Mouse (Mus musculus) embryonic facial prominence, embryonic 15.5 days (tissue): ENCODE data around the gene Oser1. TPM values are rescaled to one million over a fixed set of nuclear protein-coding genes. Genes with fewer than 3 reads are reported as not detected.
A peak's percentile ranks its signal among the peaks of the same experiment; 100 is the strongest.
"Not testable (repeated sequence)": the region's sequence is repeated elsewhere in the genome, so short reads cannot be mapped to it uniquely, and the experiment has no call there.

Source experiments
- ATAC-seq: fragments of 200-750 bp; cut with Nextera tagmentation; 2 replicates; pipeline ENCODE4 v1.8.0; 2017; ENCODE audit warnings: low read depth, moderate TSS enrichment; ENCODE audit not compliant: insufficient number of reproducible peaks, low FRiP score, low TSS enrichment
- H3K27ac ChIP-seq: fragments of 300-500 bp; sonication (generic); replicated peaks from 2 replicates; pipeline ENCODE4 v1.5.1; 2015; ENCODE audit warnings: mild to moderate bottlenecking, inconsistent platforms
- H3K27me3 ChIP-seq: fragments of 300-500 bp; sonication (generic); 2 replicates; pipeline ENCODE4 v1.6.1; 2015; ENCODE audit warnings: inconsistent platforms
- H3K36me3 ChIP-seq: fragments of 300-500 bp; sonication (generic); 2 replicates; pipeline ENCODE4 v1.6.1; 2015; ENCODE audit warnings: mild to moderate bottlenecking, inconsistent platforms
- H3K4me1 ChIP-seq: fragments of 300-500 bp; sonication (generic); 2 replicates; pipeline ENCODE4 v1.6.1; 2015; ENCODE audit warnings: inconsistent platforms
- H3K4me2 ChIP-seq: fragments of 300-500 bp; sonication (generic); replicated peaks from 2 replicates; pipeline ENCODE4 v1.6.1; 2015; ENCODE audit warnings: mild to moderate bottlenecking, inconsistent platforms
- H3K4me3 ChIP-seq: fragments of 300-500 bp; sonication (generic); replicated peaks from 2 replicates; pipeline ENCODE4 v1.5.1; 2015; ENCODE audit warnings: mild to moderate bottlenecking, inconsistent platforms
- H3K9ac ChIP-seq: fragments of 300-500 bp; sonication (generic); 2 replicates; pipeline ENCODE4 v1.6.1; 2015; ENCODE audit warnings: inconsistent platforms
- H3K9me3 ChIP-seq: fragments of 300-500 bp; sonication (generic); replicated peaks from 2 replicates; pipeline ENCODE4 v1.6.1; 2016; ENCODE audit warnings: inconsistent platforms
- WGBS: fragments of 180-500 bp; shearing (Covaris S2); methylation state at CpG from one replicate; pipeline ENCODE4 v1.1.7; 2015; 5-methylcytosine and 5-hydroxymethylcytosine counted together
- polyA plus RNA-seq: library from polyadenylated mRNA; unstranded; fragments of >200 nt; fragmentation: Nextera tagmentation; extraction: Ambion mirVana; gene quantifications from 2 replicates; pipeline ENCODE4 v1.2.1, GENCODE M21; 2015

Oser1 gene
- polyA plus RNA-seq, 1 experiment from 2014 or later = 91.4 TPM

DNA sequence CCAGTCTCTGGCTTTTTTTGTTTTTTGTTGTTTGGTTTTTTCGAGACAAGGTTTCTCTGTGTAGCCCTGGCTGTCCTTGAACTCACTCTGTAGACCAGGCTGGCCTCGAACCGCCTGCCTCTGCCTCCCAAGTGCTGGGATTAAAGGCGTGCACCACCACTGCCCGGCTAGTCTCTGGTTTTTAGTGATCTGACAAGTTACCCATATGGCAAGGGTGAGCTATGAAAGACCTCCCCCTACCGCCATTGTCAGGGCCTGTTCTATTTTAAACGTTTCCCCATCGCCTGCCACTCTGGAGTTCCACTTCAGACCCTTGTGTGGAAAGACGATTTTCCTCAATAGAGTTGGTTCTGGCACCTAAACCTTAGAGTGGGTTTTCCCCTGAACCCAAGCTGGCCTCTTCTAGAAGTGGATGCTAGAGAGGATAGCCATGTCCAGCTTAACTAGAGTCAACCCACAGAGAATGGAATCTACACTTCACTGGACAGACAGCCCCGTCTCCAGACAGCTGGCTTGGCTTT lies 4.1 kb downstream of the Oser1 start:
- peaks cover 24% of the 10 kb centered on the region for H3K4me1 ChIP-seq
- H3K4me3 ChIP-seq = peak overlapping the region; percentile 97
- peak overlapping the region; percentile 91 for H3K27ac ChIP-seq
- peak overlapping the region; percentile 66 for H3K9ac ChIP-seq
- ATAC-seq = no peak
- peaks cover 4% of the 10 kb centered on the region; the same call in 1 of the 2 replicates for H3K36me3 ChIP-seq
- 26% methylated on average over 10 of the region's 10 CpGs for whole genome bisulfite sequencing
- H3K27me3 ChIP-seq = no peaks in the 10 kb centered on the region
- H3K9me3 ChIP-seq = no peaks in the 10 kb centered on the region
- H3K4me2 ChIP-seq = peak overlapping the region; percentile 73

DNA sequence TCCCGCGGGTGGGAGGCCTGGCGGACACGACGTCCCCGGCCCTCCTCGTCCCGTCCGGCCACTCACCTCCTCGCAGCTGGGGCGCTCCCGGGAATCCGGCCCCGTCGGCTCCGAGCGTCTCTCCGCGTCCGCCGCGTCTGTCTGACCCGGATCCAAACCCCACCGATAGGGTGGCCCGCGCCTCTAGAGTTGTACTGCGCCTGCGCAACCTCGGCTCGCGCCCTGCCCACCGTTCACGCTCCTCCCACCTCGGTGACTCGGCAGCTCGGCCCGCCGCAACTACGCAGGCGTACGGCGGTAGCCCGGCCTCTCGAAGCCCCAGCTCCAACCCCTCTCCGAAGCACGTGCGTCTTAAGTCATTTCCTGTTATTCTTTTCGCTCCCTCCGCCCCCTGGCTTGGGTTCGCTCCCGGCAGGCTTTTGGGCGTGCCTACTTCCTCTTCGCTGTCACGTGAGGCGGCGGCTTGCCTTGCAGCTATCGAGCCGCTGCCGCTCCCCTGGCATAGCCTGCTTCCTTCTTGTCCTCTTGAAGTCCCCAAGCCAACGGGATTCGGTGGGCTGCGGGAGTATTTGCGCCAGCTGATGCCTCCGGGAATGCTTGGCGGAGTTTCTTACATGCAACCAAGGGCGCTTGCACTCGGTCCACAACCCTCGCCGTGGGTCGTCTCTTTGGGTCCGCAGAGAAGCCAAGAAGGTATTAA lies 5.0 kb downstream of the Oser1 start:
- Histone ChIP-seq H3K9me3 (no peaks in the 10 kb centered on the region), H3K27ac (peak overlapping the region; percentile 91), H3K36me3 (peaks cover 9% of the 10 kb centered on the region), H3K9ac (peak overlapping the region; percentile 94), H3K27me3 (no peaks in the 10 kb centered on the region), H3K4me3 (peak overlapping the region; percentile 97), H3K4me2 (peak overlapping the region; percentile 73), H3K4me1 (peaks cover 24% of the 10 kb centered on the region)
- WGBS = under 1% methylated on average over 56 of the region's 71 CpGs
- peak; percentile 99 for ATAC-seq

DNA sequence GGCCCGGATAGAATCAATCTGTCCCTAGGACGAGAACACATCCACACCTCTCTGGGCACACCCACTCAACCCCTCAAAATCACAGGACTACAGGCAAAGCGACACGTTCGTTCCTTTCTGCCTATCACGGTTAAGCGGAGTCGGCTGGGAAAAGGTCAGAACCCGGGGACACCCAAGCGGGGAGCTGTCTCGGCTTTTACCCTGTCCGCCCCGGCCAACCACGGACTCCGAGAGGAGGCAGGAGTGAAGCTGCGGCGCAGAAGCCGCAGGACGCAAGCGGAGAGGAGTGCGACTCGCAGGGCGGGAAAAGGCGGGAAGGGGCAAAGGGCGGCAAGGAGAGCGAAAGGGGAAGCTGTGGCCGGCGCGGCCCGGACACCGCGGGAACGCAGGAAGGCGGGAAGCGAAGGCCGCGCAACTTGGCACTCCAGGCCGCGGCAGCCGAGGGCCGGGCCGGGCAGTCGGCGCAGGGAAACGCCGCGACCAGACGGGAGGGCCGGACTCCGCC lies 5.6 kb downstream of the Oser1 start:
- peaks cover 13% of the 10 kb centered on the region for H3K36me3 ChIP-seq
- no peaks in the 10 kb centered on the region for H3K9me3 ChIP-seq
- peaks cover 24% of the 10 kb centered on the region for H3K4me1 ChIP-seq
- no peaks in the 10 kb centered on the region for H3K27me3 ChIP-seq
- WGBS = under 1% methylated on average over 27 of the region's 50 CpGs
- H3K9ac ChIP-seq = peak overlapping the region; percentile 94
- peak overlapping the region; percentile 97 for H3K4me3 ChIP-seq
- peak; percentile 34; the same call in 1 of the 2 replicates for ATAC-seq
- H3K4me2 ChIP-seq = peak overlapping the region; percentile 73
- peak overlapping the region; percentile 86 for H3K27ac ChIP-seq

DNA sequence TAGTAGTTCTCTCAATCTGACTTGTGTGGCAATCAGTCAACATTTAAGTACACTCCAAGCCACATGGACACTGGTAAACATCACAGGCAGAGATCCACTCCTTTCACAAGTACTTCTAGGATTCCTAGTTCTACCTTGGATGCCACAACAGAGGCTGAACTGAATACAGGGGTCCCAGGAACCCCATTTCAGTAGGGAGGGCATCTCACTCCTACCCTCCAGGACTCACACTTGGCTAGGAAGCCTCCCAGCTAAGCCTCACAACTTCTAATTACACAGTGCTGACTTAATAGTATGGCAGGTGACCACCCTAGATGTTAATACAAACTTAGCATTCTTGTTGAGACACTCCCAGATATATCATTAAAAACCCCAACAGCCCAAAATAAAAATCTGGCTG lies 6.7 kb downstream of the Oser1 start:
- Histone ChIP-seq H3K36me3 (peaks cover 18% of the 10 kb centered on the region), H3K9me3 (no peaks in the 10 kb centered on the region), H3K4me3 (peak overlapping the region; percentile 97), H3K27ac (no peak overlapping the region), H3K4me1 (peaks cover 24% of the 10 kb centered on the region), H3K4me2 (peak overlapping the region; percentile 73), H3K9ac (0 out of 2 replicates have a peak overlapping the region, but pooled peaks have one; percentile 94), H3K27me3 (no peaks in the 10 kb centered on the region)
- ATAC-seq = no peak

DNA sequence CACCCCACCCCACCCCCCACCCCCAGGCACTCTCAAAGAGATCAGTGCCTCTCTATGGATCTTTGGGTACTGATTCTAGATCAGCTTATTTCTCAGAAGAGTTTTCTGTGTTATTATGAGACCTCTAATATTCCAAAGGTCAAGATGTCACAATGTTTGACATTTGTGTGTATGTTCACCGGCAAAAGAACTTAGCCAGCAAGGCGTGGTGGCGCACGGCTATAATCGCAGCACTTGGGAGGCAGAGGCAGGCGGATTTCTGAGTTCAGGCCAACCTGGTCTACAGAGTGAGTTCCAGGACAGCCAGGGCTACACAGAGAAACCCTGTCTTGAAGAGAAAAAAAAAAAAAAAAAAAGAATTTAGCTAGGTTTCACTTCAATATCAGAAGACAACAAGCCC lies 7.5 kb downstream of the Oser1 start:
- no peaks in the 10 kb centered on the region for H3K9me3 ChIP-seq
- ATAC-seq = no peak
- H3K9ac ChIP-seq = no peak overlapping the region
- peaks cover 22% of the 10 kb centered on the region for H3K36me3 ChIP-seq
- no peak overlapping the region for H3K27ac ChIP-seq
- H3K4me1 ChIP-seq = peaks cover 24% of the 10 kb centered on the region
- 91% methylated on average over 6 of the region's 6 CpGs for WGBS
- H3K4me3 ChIP-seq = no peak overlapping the region
- H3K4me2 ChIP-seq = no peak overlapping the region
- H3K27me3 ChIP-seq = no peaks in the 10 kb centered on the region

DNA sequence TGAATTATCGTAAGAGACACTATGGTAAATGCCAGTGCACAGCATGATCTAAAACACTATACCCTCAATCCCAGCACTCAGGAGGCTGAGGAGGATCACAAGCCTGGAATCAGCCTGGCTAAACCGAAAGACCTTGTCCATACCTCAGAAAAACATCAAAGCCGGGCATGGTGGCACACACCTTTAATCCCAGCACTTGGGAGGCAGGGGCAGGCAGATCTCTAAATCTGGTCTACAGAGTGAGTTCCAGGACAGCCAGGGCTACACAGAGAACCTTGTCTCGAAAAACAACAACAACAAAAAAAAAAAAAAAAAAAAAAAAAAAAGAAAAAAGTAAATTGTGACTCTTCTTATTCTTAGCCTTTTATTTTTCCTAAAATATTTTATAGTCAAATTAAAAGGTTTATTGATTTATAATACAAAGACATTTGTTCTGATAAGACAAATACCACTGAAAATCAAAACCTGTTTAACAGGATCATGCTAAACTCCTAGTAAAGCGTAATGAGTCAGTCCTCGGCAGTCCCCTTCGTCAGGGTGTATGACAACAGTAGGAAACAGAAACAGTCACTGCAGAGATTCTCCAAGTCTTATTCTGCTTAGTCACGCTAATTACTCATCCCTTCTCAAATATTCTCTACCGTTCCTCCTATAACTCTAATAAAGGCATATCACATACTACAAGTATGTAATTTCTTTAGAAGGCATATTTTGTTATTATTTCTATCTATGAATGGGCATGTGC lies 11.5 kb downstream of the Oser1 start:
- Histone ChIP-seq H3K27ac (no peak overlapping the region), H3K4me2 (no peak overlapping the region), H3K9ac (no peak overlapping the region), H3K9me3 (no peaks in the 10 kb centered on the region), H3K36me3 (peaks cover 51% of the 10 kb centered on the region), H3K27me3 (no peaks in the 10 kb centered on the region), H3K4me3 (no peak overlapping the region), H3K4me1 (peaks cover 7% of the 10 kb centered on the region)
- ATAC-seq = no peak
- 77% methylated on average over 9 of the region's 9 CpGs for WGBS

DNA sequence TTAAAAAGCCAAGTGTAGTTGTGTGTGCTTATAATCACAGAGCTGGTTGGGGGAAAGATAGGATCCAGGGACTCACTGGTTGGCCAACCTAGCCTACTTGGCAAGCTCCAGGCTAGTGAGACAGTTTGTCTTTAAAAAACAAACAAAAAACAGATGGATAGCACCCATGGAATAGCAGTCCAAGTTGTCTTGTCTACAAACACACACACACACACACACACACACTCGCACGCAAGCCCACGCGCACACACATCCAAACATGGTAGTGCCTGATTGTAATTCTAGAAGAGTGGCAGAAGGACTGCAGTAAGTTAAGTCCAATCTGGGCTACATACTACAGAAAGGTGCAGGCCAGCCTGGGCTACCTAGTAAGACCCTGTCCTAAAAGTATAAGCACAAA lies 12.1 kb downstream of the Oser1 start:
- 93% methylated on average over 4 of the region's 4 CpGs for WGBS
- Histone ChIP-seq H3K9ac (no peak overlapping the region), H3K27ac (no peak overlapping the region), H3K27me3 (no peaks in the 10 kb centered on the region), H3K9me3 (no peaks in the 10 kb centered on the region), H3K4me3 (no peak overlapping the region), H3K4me2 (no peak overlapping the region), H3K4me1 (peaks cover 1% of the 10 kb centered on the region; the same call in 1 of the 2 replicates), H3K36me3 (peaks cover 55% of the 10 kb centered on the region)
- ATAC-seq = no peak

DNA sequence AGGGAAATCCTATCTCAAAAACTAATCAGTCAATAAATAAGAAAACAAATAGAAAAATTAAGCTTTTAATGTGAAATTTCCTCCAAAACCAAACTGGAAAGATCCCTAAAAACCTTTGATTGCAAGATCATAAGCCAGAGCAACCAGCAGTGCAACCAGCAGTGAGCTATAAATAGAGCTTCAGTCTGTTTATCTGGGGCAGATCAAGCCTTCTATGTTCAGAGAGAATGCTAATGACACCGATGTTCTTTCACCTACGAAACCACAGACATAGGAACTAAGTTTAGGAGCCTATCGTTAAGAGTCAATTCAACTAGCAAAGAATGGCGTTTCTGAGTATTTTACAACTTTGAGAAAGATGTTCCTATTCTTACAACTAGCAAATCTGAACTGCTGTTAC lies 12.7 kb downstream of the Oser1 start:
- no peak for ATAC-seq
- Histone ChIP-seq H3K4me2 (no peak overlapping the region), H3K4me1 (no peaks in the 10 kb centered on the region), H3K27me3 (no peaks in the 10 kb centered on the region), H3K4me3 (no peak overlapping the region), H3K9ac (no peak overlapping the region), H3K27ac (no peak overlapping the region), H3K36me3 (peaks cover 61% of the 10 kb centered on the region), H3K9me3 (no peaks in the 10 kb centered on the region)
- WGBS = 85% methylated on average over 4 of the region's 4 CpGs

DNA sequence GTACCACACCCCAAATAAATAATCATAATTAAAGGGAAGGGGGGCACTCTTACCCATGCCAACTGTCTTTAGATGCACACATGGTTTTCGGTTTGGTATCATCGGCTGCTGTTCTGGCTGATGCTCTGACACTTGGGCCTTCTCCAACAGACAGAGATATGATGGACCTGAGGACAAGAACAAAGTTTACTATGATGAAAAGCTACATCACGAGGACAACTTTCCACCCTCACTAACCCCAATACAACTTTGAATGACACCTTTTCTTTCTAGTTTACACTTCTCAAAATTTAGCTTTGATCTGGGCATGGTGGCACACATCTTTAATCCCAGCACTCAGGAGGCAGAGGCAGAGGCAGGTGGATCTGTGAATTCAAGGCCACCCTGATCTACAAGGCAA lies 13.2 kb downstream of the Oser1 start:
- H3K36me3 ChIP-seq = peaks cover 62% of the 10 kb centered on the region
- WGBS = 91% methylated on average over 3 of the region's 3 CpGs

DNA sequence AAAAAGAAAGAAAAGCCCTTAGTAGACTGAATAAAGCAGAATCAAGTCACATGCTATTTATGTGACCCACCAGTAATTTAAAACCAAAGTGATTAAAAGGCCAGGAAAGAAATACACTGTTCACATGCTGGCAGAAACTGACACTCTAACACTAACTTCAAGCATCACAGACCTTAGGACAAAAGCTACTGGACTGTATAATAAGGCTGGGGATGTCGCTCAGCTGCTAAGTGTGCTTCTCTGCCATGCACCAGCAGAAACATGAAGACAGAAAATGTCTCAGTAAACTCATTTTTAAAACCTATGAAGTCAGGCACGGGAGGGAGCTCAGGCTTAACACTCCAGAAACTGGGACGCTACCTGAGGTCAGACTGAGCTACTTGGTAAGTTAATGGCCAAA lies 14.3 kb downstream of the Oser1 start:
- Histone ChIP-seq H3K9ac (no peak overlapping the region), H3K4me1 (no peaks in the 10 kb centered on the region), H3K4me2 (no peak overlapping the region), H3K9me3 (no peaks in the 10 kb centered on the region), H3K27me3 (no peaks in the 10 kb centered on the region), H3K36me3 (peaks cover 66% of the 10 kb centered on the region), H3K27ac (no peak overlapping the region), H3K4me3 (no peak overlapping the region)
- ATAC-seq = no peak
- WGBS = 88% methylated on average over 3 of the region's 3 CpGs

More for the DNA sequence above, 13.2 kb downstream of the Oser1 start:
- H3K4me1 ChIP-seq, H3K9ac ChIP-seq, H3K27me3 ChIP-seq, H3K4me3 ChIP-seq, H3K9me3 ChIP-seq, H3K27ac ChIP-seq, ATAC-seq, H3K4me2 ChIP-seq: not testable (repeated sequence)

DNA sequence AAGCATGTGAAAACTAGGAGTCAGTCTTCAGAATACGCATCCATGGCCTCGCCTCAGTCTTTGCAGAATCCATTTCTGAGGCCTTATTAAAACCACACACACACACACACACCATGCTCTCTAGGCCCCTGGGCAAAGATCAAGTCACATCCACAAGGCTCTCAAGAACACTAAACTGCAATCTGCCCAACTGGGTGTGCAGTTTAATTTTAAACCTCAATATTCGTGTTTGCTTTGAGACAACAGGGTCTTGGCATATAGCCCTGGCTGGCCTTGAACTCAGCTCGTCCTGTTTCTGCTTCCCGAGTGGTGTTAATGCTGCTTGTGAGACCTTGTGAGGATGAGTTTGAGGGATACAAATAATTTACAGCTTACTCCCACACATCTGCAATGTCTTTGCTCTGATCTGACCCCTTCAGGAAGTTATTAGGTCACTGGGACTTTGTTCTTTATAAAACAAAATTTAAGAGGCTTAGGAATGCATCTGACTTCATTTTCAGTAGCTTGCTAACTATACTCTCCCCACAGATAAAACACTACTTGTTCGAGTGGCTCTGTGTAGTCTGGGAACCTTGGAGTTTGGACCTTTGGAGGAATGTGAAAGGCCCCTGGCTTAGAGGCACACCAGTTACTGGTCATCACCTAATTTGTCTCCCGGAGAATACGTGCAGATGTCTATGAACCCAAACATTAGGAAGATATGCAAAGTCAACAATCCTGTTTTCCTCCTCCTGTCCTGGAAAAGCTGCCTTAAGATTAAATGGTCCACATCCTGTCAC lies 20.3 kb downstream of the Oser1 start:
- no peak overlapping the region for H3K4me3 ChIP-seq
- no peak for ATAC-seq
- no peaks in the 10 kb centered on the region for H3K9me3 ChIP-seq
- H3K9ac ChIP-seq = no peak overlapping the region
- no peak overlapping the region for H3K4me2 ChIP-seq
- H3K36me3 ChIP-seq = peaks cover 37% of the 10 kb centered on the region
- WGBS = 77% methylated on average over 8 of the region's 8 CpGs
- no peaks in the 10 kb centered on the region for H3K4me1 ChIP-seq
- no peak overlapping the region for H3K27ac ChIP-seq
- H3K27me3 ChIP-seq = no peaks in the 10 kb centered on the region
